Mouse (Mus musculus) cerebellum, postnatal 36 days (tissue): Measurements from ENCODE around the gene Dek.
A peak's percentile ranks its signal among the peaks of the same experiment; 100 is the strongest.

Experiments
- DNase-seq, 2 experiments: peaks; one replicate each; pipeline ENCODE4 v3.0.0; 2021 to 2022; ENCODE audit warnings: mixed read lengths in 2 of 2

Dek gene

DNA sequence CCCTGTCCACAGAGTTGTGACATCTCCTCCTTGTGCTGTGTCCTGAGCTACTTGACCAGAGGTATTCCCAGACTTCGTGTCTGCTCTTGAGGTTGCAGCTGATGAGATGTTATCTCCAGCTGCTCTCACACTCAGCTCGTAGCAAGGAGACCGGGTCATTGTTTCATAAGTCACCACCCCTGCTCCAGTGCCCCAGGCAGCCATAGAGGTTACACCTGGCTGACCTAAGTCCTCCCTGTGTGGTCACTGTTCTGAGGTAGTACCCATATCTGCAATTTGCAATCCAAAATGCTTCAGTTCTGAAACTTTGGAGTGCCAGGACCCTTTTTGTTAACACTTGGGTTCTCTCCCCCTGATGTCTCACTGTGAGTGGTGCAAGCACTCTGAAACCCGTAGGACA is 56.0 kb downstream of the Dek start:
- DNase-seq = no peak

DNA sequence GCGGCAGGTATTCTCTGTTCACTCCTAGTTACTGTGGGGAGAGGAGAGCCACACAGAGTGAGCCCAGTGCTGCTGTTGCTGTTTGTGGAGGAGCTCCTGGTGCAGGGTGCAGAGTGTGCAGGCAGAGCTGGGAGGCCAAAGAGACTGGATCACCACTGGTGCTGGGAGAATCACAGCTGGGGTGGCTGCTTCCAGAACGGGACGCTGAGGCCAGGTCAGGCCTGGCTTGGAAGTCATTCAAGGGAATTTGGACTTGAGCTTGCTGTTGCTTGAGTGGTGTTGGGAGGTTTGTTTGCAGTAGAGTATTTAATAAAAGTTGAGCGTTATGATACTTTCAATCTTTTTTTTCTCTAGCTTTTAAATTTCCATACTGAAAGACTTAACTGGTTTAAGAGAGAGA is 58.0 kb downstream of the Dek start:
- no peak for DNase-seq

DNA sequence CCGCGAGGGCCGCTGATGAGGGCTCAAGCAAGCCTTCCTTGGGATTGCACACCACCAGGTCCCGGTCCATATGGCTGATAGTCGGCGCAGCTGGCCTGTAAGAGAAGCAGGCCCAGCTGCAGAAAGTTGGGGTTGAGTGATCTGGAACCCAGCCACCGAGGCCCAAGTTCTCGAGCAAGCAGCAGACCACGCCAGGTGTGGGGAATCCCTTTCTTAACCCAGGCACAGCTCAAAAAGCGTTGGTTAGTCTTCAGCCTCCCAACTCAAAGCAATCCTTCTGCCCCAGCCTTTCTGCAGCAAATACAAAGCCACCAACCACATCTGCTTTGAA is 61.4 kb downstream of the Dek start, which contains the start of gene Tpmt:
TSS of gene Tpmt (minus strand) at position 121 of the 331 bp plus-strand sequence.
- DNase-seq = peak in 1 of 2 experiments; percentile 21

DNA sequence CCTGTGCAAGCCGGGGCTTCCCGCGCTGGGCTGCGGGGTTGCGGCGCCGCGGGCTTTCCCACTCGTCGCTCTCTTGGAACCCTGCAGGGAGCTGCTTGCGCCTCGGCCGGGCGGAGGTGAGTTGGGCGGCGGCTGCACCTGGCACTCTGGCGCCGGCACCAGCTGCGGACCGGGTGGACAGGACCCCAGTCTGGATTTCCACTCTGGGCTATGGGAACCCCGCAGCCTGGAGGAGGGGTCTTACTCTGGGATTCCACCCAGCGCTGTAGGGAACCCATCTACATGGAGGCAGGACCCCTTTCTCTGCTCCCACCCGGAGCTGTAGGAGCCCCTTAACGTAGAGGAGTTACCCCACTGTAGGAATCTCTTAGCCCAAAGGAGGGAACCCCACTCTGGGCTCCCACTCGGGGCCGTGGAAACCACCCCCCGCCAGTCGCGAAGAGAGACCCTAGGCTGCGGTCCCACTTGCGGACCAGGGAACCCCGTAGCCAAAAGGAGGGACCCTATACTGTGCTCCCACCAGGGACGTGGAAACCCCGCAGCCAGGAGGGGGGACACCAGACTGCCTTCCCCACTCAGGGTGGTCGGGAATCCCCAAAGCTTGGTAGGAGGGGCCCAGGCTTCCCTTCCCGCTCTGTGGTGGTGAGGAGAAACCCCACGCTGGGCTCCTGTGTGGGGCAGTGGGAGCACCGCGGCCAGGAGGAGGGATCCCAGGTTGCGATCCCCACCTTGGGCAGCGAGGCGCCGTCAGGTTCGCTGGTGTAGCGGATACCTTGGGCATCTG is 62.0 kb downstream of the Dek start:
- peak in 1 of 2 experiments; percentile 26 for DNase-seq

DNA sequence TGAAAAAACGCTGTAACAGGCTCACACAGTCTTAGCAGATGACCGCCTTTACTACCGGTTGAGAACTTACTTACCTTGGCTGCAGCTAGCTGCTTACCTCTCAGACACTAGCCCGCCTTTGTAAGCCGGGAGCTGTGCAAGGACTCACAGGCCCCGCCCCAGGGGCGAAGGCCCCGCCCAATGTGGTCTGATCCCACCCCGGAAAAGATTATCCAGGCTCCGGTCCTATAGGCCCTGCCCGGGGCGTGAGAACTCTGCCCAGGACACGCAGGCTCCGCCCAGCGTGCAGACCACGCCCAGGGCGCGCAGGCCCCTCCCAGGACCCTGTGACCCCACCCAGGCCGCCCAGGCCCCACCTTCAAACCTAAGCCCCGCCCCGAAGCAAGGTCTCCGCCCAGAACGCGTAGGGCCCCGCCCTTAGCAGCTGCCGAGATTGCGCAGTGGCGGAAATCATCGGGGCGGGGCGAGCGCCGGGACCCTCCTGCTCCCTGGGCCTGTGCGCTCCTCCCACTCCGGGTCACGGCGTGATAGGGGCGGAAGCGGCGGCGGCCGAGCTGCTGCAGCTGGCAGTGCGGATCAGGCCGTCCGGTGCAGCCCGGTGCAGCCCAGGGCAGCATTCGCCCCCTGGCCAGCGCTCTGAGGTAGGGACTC is 62.8 kb downstream of the Dek start, which contains the start of gene Kdm1b:
TSS of gene Kdm1b (plus strand) at position 470 of the 651 bp plus-strand sequence.
- DNase-seq = peak; percentile 97 to 99

DNA sequence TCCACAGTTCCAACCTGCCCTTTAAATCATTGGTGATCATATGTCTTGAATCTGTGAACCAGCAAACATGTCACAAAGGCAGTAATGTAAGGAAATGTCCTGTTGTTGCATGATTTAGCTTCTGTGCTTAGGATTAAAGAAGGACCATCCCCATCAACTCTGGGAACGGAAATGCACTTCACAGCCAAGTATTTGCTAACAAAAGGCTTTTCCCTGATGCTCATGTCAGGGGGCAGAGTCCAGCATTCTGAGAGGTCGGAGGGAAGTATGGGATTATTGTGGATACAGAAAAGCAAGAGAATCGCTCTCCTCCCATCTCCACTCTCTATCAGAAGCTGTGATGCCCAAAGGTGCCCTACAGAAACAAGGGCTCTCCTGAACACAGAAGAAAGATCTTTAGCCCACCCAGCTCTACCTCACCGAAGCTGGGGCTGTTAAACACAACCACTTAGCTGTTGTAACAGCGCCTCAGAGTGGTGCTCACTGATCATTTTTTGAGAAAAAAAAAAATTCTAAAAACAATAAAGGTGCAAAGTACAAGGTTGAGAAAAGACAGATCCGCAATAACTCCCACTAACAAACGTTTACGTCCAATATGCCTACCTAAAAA is 63.9 kb downstream of the Dek start:
- no peak for DNase-seq

DNA sequence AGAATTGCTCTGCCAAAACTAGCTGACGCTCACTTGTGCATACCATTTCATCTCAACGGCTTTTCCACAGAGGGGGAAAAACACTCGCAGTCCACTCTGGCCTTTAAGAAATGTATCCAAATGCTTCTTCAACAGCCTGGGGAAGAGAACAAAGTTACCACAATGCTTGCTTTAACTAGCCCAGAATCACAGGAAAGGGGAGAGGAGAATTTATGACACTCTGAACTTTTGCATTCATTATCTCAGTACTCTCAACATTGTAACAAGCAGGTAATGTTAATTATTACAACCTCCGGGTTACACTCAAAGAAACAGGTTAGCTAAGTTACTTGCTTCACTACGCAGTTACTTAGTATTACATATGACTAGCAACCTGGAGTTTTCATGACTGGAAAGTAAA is 65.9 kb downstream of the Dek start:
- DNase-seq = no peak

DNA sequence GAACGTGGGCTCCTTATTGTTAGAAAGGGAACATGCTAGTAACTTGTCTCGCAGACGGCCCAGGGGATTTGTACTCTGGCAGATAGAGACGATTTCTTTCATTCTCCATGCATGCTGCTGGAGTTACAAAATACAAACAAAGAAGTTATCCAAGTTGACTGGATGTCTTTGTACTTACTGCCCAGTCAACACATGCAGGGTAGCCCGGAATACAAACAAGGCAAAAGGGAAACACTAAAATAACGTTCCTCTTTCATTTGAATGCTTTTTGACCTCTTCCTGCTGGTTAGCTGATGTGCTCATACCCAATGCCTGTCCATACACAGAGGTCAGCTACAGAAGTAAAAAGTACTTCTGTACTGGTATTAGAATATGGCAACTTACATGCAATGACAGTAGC is 68.1 kb downstream of the Dek start:
- DNase-seq = no peak
